Mouse (Mus musculus): Measurements from ENCODE around the gene Gm10666. TPM values are rescaled to one million over a fixed set of nuclear protein-coding genes. Genes with fewer than 3 reads are reported as not detected.

Gene Gm10666
- not detected for total RNA-seq (2023)

GRCm38 (mm10) chr7:22134641-22135040 is at the start of gene Gm10666:
Gene Gm10666, minus strand, starts transcription at chr7:22134741.

GRCm38 (mm10) chr7:22163935-22164334 is 29.4 kb upstream of the Gm10666 start, which contains the start of gene Vmn1r142:
Gene Vmn1r142, minus strand, starts transcription at chr7:22164035.

GRCm38 (mm10) chr7:22118145-22118544 is 16.4 kb downstream of the Gm10666 start, which contains the start of gene Gm16451:
Gene Gm16451, minus strand, starts transcription at chr7:22118245.

Other genes starting within 250 kb of the Gm10666 start
- not detected for gene Gm5891, start 213.4 kb downstream of the Gm10666 start, total RNA-seq (2023)
- not detected for gene Vmn1r137, start 140.2 kb downstream of the Gm10666 start, total RNA-seq (2023)
- not detected for gene Vmn1r138, start 105.8 kb downstream of the Gm10666 start, total RNA-seq (2023)
- not detected for gene Gm6176, start 78.4 kb downstream of the Gm10666 start, total RNA-seq (2023)
- not detected for gene Vmn1r139, start 65.7 kb downstream of the Gm10666 start, total RNA-seq (2023)
- gene Gm16451, start 16.5 kb downstream of the Gm10666 start, total RNA-seq (2023): not detected
- gene Vmn1r142, start 29.3 kb upstream of the Gm10666 start, total RNA-seq (2023): not detected
- not detected for gene Vmn1r143, start 54.6 kb upstream of the Gm10666 start, total RNA-seq (2023)
- not detected for gene Gm8653, start 66.5 kb upstream of the Gm10666 start, total RNA-seq (2023)
- not detected for gene Gm8453, start 94.7 kb upstream of the Gm10666 start, total RNA-seq (2023)
- not detected for gene Gm4187, start 195.0 kb upstream of the Gm10666 start, total RNA-seq (2023)
- gene Gm8660, start 236.3 kb upstream of the Gm10666 start, total RNA-seq (2023): not detected

Measured in CD4-positive naive resting alpha-beta T cell, adult 76 days (primary cell).